Mouse (Mus musculus): ENCODE data around the gene Akap8l.

- TF ChIP-seq MAFK (IDR thresholded peaks at IDR 0.05; ENCODE audit: borderline replicate concordance, low read depth, low read length) (no peak), EP300 (IDR thresholded peaks at IDR 0.05; ENCODE audit: low read depth in 1 of 2, low read length in 2 of 2) (no peak), CTCF (IDR thresholded peaks at IDR 0.05 in 2 of 3, conservative IDR thresholded peaks at IDR 0.05 in 1 of 3; ENCODE audit: control insufficient read depth in 1 of 3, insufficient read depth in 1 of 3, low read depth in 2 of 3, low read length in 3 of 3, poor library complexity in 1 of 3, severe bottlenecking in 1 of 3) (no peak), ETS1 (IDR thresholded peaks at IDR 0.05; ENCODE audit: low read depth, low read length) (no peak), POLR2AphosphoS5 (IDR thresholded peaks at IDR 0.05; ENCODE audit: borderline replicate concordance, low read depth, low read length) (no peak), USF1 (IDR thresholded peaks at IDR 0.05; ENCODE audit: low read depth, low read length) (no peak), BHLHE40 (IDR thresholded peaks at IDR 0.05; ENCODE audit: borderline replicate concordance, low read depth, low read length) (no peak), GATA1 (IDR thresholded peaks at IDR 0.05; ENCODE audit: low read depth, low read length) (no peak), UBTF (IDR thresholded peaks at IDR 0.05; ENCODE audit: borderline replicate concordance, insufficient read depth, low read depth, low read length) (no peak), KAT2A (conservative IDR thresholded peaks at IDR 0.05; ENCODE audit: low read depth, low read length) (no peak), ZNF384 (IDR thresholded peaks at IDR 0.05; ENCODE audit: low read depth, low read length) (no peak)
Measured at GRCm38 (mm10) chr17:32333675-32334303, 16.6 kb downstream of the Akap8l start.
